Mouse (Mus musculus): ENCODE measurements around the gene Gm28308.

Gene Gm28308

DNA sequence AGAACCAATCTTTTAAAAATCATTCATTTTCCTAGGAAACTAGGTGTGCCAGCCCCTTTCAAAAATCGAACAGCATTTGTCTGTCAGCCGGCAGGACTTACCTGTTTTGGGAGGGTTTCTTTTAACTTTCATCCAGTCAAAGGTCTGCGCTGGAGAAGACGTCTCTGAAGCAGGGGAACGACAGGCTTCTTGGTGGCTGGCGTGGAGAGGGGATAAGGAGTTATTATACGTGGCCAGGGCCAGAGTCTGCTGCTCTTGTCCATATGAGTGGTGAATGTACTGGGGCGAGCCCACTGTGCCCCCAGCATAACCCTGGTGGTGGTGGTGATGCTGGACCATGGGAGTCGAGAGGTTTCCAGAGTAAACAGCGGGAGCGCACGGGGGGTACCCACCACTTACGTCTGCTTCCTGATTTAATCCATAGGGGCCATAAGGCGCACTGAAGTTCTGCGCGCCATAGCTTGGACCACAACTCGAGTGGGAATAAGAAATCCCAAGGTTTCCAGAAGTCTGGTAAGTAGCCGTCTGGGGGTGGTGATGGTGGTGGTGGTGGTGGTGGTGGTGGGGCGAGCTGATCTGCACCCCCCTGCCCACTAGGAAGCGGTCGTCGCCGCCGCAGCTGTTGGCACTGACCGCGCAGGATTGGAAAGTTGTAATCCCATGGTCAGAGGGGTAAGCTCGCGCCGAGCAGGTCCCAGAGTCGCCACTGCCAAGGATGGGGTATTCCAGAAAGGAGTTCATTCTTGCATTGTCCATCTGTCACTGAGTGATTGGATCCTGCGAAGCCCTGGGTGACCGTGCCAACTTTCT, 55.5 kb downstream of the Gm28308 start:
- peak; percentile 63 for DNase-seq (ENCODE audit: extremely low spot score, low spot score)

DNA sequence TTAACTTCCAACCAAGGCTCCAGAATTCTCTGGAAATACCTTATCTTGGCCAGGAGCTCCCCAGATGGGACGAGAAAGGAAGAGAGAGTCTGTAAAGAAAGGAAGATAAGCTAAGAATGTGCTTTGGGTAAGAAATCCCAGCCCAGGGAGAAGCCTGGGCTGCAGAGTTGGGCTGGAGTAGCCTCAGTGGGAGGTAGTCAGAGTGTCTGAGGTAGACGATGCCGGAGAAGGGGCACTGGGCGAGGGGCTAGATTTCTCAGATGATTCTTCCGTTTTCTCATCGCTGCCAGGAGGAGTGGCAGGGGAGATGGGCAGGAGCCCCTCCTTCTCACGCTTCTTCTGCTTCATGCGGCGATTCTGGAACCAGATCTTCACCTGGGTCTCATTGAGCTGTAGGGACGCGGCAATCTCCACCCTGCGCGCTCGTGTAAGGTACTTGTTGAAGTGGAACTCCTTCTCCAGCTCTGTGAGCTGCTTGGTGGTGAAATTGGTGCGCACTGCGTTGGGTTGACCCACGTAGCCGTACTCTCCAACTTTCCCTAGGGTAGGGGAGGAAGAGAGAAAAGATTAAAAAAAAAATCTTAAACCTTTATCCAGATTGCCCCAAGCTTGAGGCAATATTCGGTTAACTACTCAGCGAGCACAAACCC, 56.5 kb downstream of the Gm28308 start:
- peak; percentile 48 for DNase-seq (ENCODE audit: extremely low spot score, low spot score)

DNA sequence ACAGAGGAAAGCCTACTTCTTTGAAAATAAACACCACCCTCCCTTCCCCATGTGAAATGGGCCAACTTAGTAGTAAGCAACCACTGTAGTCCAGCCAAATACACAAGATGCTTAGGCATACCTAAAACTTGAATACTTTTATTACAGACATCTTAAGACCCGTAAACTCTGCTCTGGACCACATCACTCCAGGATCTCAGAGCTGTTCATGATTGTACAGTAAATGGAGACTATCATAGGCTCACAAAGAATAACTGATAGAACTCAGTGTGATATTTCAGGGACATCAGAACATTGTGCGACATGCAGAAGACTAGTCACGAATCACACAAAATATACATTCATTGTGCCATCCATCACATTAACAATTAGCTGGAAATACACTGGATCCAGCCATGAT, 57.7 kb downstream of the Gm28308 start:
- no peak for DNase-seq (ENCODE audit: extremely low spot score, low spot score)

DNA sequence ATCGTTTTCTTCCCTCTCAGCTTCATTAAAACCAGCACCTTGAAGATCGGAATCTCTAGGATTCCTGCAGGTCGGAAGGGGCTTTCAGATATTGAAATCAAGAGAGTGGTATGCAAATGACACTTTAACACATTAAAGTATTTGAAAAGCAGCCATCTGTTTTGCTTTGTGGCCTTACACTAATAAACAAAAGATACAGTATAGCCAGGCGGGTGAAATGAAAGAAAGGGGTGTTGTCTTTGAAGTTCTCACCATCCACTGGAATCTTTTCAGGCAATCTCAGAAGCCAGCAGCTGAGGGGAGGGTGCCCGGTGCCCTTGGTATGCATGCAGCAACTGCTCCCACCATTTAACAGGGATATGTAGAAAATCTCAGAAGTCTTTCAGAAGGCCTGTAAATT, 59.1 kb downstream of the Gm28308 start:
- no peak for DNase-seq (ENCODE audit: extremely low spot score, low spot score)

DNA sequence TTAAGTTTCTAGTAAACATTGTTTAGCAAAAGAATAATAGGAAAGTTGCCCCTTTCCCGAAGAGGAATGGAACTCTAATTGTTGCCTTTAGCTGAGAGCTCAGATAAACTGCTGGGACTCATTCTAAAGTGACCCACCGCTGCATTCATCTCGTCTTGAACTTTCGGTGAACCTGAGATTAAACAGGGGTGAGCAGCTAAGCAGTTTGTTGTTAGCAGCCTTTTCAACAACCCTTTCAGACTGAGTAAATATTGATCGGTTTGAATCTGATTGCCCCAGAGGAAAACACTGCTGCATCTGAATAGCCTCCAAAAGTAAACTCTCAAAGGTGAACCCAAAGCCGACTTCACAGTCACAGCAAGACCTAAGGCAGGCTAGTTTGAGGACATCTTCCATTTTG, 59.9 kb downstream of the Gm28308 start:
- DNase-seq (ENCODE audit: extremely low spot score, low spot score) = peak; percentile 33

DNA sequence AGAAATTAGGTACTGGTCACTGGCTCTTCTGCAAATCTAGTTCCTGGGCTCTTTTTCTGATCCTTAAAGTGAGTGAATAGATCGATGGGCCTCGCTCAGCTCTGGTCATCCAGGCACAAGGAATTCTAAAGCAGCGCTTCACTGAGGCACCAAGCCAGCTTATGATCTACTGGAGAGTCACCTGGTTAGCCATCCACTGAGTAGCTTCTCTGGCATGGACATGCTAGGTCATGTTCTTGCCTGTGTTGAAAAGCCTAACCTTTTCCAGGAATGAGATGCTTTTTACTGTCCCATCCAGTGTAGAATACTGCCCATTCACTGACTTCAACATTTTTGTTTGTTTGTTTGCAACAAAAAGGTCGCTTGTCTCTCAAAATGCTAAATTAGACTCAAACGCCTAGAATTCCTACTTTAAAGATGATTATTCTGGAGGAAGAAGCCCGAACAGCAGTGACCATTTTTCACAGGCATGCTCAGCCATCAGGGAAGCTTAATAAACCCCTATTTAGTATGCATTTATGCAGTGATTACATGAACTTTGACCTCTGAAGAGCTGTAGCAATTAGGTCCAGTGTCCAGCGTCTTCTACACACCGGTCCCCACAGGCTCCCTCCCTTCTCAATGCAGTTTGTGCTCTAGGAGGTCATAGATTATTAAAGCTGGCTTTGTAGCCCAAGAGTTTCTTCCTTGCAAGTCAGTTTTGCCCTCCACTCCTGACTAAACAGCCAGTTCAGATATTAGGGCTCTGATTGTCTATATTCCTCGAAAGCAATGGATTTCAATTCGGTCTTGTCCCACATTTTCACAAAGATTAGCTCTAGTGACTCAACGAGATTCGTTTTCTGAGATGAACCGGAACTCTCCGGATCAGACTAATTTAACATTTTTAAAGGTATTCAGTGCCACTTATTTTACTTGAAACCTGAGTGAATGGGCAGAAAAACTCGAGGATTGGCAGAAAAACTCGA, 60.6 kb downstream of the Gm28308 start:
- DNase-seq (ENCODE audit: extremely low spot score, low spot score) = peak; percentile 30

DNA sequence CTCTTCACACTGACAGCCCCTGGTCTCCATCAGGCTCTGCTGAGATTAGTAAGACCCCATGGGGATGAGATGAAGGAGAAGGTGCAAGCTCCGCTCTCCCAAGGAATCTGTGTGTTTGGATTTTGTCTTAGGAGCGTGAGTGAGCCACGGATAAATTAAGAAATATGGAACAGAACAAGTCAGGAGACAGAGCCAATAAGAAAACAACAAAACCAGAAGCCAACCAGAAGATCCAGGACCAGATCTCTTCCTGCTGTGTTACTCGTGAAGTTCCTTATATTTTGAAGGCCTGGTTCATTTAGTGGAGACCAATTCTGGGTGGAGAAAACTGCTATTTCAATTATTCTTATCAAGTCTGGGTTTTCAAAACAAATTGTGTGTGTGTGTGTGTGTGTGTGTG, 61.6 kb downstream of the Gm28308 start:
- peak; percentile 27 for DNase-seq (ENCODE audit: extremely low spot score, low spot score)

DNA sequence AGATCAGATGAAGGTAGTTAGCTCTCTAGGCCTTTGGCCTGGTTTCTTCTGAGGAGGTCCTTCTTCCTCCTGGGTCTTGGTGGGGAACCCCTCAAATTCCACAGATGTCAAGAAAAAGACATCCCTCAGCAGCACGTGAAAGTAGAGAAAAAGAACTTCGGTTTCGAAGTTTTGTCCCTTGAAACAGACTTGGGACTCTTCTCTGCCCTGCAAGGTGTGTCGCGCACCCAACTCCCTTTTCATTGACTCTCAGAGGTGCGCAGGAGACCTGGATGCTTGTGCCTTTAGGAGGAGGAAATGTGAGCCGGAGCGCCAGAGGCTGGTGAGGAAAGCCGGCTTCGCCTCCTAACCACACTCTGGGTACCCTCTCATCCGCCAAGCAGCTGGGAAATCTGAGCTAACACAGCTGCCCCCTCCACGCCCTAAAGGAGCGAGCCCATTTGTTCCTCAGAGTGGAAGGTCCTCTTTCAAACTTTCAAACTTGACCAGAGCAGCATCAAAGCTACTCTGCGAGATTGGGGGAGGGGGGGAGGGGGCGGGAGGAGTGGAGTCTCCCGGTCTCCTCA, 62.7 kb downstream of the Gm28308 start:
- peak; percentile 65 for DNase-seq (ENCODE audit: extremely low spot score, low spot score)

DNA sequence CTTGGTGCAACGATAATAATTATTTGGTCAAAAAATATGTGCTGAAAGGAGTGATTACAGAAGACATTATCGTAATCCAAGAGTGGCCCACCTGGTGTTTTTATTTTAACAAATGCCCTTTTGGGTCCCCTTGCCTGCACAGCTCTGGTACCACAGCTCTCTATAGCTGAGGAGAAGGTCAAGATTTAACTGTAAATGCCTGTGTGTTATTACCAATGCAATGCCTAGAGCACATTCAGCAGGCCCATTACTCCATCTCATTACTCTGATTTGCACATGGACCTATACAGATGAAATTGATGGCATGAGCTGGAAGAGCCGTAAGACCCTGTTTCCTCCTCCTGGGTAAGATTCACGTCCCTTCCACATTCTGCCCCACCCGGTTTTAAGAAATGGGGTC, 74.0 kb downstream of the Gm28308 start:
- DNase-seq (ENCODE audit: extremely low spot score, low spot score) = no peak

DNA sequence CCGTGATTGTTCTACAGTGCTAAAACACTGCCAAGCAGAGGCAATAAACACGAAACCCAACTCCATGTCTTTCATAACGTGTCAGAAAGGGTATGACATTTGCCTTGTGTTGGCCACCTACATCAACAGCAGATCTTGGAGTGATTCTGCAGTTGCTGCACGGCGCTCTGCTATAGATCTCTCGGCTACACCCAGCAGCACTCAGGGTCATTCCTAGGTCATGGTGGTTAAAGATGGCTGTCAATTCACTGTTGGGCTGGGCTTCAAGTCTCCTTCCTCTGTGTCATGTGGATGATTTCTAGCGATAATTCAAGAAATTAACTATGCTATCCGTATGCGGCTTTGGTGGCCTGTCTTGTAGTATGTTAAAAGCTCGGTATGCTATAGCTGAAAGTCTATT, 74.6 kb downstream of the Gm28308 start:
- no peak for DNase-seq (ENCODE audit: extremely low spot score, low spot score)

DNA sequence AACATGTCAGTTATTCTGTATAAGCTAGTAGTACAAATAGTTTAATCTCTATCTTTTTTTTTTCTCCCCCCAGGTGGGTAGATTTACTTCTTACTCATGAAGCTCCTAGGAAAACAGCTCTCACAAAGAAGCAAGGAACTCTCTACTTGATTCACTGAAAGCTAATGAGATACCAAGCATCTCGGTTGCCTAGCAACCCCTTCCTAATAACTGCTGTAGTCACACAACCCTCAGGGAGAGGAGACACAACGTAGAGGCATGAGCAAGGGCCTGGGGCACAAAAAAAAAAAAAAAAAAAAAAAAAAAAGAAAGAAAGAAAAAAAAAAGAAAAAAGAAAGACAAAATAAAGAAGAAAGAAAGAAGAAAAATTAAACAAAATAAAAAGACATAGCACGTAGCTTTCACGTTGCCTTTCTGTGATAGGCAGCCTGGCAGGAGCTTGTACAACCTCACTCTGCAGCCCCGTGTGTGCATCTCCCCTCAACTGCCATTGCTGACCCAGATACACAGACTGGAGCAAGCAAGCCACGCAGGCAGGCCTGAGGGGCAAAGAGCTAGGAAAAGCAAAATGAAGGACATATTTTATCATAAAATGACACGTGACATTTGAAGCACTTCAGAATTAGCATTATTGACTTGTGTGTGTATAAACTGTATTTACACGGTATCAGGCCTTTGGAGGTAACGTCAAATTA, 75.2 kb downstream of the Gm28308 start:
- DNase-seq (ENCODE audit: extremely low spot score, low spot score) = no peak

DNA sequence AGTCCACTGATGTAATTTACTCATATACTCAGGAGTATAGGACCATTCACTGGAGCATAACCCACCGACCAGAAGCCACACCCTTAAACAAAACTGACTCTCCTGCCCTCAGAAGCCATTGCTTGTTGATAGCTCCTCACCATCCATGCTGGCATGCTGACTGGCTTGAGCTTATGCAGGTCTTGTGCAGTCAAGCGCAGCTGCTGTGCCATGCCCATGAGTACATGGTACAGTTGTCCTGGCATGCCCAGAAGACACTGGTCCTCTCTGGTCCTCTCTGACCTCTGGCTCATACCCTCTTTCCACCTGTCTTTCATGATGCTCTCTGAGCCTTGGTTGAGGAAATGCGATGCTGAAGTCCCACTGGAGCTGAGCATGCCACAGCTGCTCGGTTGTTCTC, 89.5 kb downstream of the Gm28308 start:
- DNase-seq (ENCODE audit: extremely low spot score, low spot score) = no peak

DNA sequence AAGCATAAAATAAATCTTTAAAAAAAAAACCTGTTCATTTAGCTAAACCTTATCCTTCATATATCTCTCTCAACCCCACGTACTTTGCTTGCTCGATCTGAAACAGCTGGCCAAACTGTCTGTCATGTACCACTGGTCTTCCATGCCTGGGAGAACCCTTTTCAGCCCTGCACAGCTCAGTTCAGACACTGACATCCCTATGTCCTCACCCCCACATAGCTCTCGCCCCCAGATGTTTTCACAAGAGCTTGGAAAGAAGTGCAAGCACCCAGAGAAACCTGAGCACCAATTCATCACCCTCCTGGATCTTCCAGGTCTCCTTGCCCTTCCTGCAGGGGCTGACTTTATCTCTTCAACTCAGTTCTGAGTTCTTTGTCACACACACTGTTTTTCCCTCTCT, 92.0 kb downstream of the Gm28308 start:
- DNase-seq (ENCODE audit: extremely low spot score, low spot score) = no peak

DNA sequence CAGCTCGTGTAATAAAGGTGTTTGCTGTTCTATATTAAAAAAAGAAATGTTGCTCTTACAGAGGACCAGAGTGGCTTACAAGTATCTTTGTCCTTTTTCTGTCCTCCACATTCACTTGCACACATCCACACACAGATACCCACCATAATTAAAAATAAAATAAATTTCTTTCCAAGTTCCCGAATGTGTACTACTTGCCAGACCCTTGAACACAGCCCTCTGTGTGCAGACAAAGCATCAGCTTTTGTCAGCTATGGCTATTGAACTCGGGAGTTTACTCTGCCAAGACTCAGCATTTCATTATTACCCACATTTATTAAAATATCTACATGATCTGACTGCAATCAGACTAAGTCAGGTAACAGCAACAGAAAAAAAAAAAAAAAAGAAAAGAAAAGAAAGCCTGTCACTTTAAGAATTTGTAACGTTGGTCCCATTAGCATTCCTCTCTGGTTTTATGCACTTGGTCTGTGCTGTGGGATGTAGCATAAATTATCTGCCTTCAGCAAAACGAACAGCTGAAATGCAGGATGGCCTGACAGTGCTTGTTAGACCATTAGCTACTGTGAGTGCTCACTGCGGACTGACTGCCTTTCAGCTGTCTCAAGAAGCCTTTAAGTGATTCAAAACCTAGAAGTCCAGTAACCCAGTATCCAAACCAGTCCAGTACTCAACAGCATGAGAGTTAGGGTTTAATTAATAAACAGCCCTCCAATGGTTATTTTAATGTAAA, 94.1 kb downstream of the Gm28308 start:
- no peak for DNase-seq (ENCODE audit: extremely low spot score, low spot score)

DNA sequence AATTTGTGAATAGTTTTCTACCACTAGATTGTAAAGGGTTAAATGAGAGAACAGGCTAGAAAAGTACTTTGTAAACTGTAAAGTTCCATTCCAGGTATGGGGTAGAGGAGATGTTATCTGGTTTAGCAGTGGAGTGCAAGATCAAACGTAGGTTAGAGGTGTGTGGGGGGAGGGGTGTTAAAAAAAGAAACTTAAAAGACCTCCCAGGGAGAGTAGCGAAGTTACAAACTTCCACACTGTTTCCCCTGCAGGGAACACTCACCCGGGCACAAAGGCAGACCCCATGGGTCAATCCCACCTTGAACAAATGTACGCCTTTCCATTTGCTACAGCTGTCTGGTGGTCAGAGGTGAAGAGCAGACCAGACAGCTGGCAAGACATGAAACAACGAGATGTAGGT, 97.2 kb downstream of the Gm28308 start:
- no peak for DNase-seq (ENCODE audit: extremely low spot score, low spot score)

Data from neural tube, embryonic 10.5 days (tissue).